Mouse (Mus musculus): ENCODE measurements around the gene Hist1h2bn. TPM values are rescaled to one million over a fixed set of nuclear protein-coding genes. Genes with fewer than 3 reads are reported as not detected.
"Not testable (repeated sequence)": the region's sequence is repeated elsewhere in the genome, so short reads cannot be mapped to it uniquely, and the experiment has no call there.

The Hist1h2bn gene
- total RNA-seq, 2 experiments from 2014 or later: 1.1 TPM; not detected in 1

DNA sequence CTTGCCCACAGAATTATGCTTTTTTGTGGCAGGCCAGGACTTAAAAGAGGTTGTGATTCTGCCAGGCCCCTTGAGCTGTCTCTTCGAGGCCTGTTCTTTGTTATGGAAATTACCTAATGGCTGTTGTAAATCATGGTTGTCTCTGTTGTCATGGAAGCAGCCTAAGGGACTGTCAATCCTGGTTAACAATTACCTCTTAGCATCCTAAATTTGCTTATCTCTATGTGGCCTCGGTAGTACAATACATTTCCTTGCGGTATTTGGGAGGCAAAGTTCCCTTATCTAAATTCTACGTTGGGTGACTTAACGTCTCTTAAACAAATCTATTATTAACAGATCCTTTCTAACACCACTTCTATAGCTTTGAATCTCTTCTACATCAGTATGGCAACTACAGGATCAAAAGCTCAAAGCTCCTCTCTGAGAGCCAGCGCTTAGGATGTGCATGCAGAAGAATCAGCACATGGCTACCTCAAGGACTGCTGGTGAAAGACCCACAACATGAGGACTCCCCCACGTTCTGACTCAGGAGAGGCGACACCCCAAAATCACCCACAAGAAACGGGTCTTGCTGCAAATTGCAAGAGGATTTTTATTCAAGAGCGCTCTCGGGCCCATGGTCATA, 25.9 kb upstream of the Hist1h2bn start:
- DNase-seq (ENCODE audit: low spot score): no peak

DNA sequence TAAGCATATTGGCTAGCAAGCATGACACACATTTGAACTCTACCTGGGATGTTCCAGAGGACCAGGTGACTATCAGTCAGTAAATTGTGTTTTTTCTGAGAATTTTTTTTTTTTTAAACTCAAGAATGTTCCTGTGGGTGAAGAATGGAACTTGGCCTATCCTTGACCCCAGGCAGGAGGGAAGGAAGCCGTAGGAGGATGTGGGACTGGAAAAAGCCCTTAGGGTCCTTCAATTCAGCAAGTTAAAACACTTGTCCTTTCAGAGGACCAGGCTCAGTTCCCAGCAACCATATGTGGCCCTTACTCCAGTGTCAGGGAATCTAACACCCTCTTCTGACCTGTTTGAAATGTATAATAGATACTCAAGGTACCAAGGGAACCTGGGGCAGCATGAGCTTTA, 24.4 kb upstream of the Hist1h2bn start:
- DNase-seq (ENCODE audit: low spot score): no peak

- no peak for DNase-seq (ENCODE audit: low spot score)
Observed at GRCm38 (mm10) chr13:21733466-21733865, 20.5 kb upstream of the Hist1h2bn start.

- DNase-seq (ENCODE audit: low spot score): peak; percentile 74
Observed at GRCm38 (mm10) chr13:21734010-21734905, 19.7 kb upstream of the Hist1h2bn start.

DNA sequence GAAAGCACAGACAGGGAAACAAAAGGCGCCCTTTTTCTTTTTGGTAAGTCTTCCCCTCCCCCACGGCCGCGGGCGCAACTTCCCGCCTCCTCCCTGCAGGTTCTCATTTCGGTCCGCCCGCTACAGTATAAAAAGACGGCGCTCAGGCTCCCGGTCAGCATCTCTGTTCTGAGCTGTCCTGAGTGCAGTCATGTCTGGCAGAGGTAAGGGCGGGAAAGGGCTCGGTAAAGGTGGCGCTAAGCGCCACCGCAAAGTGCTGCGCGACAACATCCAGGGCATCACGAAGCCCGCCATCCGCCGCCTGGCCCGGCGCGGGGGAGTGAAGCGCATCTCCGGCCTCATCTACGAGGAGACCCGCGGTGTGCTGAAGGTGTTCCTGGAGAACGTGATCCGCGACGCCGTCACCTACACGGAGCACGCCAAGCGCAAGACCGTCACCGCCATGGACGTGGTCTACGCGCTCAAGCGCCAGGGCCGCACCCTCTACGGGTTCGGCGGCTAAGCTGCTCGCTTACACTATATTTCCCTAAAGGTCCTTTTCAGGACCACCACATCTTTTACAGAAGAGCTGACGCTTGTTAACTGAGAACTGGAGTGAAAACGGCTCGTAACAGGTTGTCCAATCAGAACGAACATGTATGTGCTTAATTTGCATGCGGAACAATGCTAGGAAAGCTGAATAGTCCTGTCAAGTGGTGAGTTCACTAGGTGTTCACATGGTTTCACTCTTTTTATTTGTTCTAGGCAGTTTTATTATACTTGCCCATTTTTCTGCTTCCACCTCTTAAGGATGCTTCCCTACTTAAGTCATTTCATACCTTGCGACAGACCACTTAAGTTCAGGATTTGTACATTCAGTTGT, 18.8 kb upstream of the Hist1h2bn start, which contains the start of gene Hist1h4j:
Gene Hist1h4j, plus strand, starts transcription at position 159 of the 862 bp plus-strand sequence.
- DNase-seq (ENCODE audit: low spot score): not testable (repeated sequence)

GRCm38 (mm10) chr13:21745006-21745405, 8.9 kb upstream of the Hist1h2bn start:
- DNase-seq (ENCODE audit: low spot score): no peak

DNA sequence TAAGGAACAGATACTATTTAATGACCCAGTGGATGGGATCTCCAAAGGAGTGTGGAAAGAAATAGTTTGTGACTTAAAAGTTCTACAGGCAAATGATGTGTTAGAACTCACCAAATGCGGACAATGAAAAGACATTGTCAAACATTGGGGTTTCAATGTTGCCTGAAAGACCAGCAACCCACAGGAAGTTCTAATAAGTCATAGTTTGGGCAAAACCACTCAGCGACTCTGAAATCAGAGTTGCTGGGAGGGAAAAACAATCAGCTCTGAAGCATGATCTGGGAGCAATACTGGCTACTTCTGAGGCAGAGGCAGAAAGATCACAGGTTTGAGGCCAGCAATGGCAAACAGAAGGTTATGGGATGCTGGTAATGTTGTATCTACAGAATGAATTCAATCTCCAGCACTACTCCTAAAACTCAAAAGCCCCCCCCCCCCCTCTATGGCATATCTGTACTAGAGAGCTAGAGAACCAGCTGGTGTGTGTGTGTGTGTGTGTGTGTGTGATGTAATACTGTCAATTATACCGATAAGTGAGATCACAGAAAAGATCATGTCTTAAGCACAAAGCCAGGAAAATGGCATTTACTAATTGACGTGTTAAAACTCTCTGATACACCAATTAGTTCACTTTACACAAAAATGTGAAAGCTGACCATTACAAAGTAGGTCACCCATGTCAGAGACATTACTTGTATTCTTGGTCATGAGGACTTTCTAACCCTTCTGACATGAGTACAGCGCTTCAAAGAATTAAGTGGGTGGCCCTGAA, 4.3 kb upstream of the Hist1h2bn start:
- no peak for DNase-seq (ENCODE audit: low spot score)

DNA sequence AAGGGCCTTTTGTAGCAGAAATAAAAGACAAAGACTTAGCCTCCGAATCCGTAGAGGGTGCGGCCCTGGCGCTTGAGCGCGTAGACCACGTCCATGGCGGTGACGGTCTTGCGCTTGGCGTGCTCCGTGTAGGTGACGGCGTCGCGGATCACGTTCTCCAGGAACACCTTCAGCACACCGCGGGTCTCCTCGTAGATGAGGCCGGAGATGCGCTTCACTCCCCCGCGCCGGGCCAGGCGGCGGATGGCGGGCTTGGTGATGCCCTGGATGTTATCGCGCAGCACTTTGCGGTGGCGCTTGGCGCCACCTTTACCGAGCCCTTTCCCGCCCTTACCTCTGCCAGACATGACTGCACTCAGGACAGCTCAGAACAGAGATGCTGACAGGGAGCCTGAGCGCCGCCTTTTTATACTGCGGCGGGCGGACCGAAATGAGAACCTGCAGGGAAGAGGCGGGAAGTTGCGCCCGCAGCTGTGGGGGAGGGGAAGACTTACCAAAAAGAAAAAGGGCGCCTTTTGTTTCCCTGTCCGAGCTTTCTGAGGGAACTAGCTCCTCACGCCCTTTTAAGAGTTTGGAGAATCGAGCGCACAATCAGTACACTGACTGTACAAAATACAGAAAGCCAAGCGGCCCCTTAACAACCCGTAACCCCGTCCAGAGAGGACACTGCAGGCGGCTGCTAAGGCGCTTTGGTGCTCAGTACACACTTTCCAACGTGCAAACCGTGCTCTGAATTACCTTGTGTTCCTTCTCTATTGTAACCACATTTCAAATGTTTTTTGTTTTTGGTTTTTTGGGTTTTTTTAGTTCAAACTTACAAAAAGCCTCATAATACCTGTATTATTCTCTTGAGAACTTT, 3.5 kb upstream of the Hist1h2bn start, which contains the start of gene Hist1h4k:
Gene Hist1h4k, minus strand, starts transcription at position 347 of the 859 bp plus-strand sequence.
- DNase-seq (ENCODE audit: low spot score): peak; percentile 48

- DNase-seq (ENCODE audit: low spot score): no peak
Observed at GRCm38 (mm10) chr13:21751417-21751816, 2.5 kb upstream of the Hist1h2bn start.

DNA sequence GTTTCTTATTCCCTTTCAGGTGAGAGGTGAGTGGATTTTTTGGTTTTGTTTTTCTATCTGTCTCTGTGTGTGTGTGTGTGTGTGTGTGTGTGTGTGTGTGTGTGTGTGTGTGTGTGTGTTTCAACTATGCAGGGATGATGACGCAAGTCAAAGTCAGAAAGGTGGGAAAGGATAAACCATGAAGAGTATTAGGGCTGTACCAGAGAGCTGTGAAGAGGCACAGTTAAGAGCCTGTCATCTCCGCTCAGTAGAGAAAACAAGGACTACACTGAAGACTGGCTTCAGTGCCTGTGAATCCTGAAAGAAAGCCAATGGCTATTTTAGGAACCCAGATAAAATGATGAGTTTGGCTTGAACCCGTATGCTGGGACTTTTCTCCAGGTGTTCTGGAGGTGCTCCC, 2.1 kb upstream of the Hist1h2bn start:
- no peak for DNase-seq (ENCODE audit: low spot score)

DNA sequence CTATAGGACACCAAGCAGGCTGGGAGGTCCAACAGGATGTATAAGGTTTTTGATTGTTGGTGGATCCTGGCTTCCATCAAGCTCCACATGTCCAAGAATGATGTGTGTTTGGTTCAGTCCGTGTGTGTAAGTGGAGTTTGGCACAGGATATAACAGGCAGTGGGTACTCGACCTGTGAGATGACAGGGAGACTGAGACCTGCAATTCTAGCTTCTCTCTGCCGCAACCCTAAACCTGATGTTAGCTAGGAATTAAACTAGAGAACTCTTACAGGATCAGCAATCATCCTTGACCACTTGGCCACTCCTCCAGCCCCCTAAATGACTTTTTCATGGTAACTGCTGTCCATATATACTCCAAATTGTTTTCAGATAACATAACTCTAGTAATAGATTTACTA, 1.6 kb upstream of the Hist1h2bn start:
- no peak for DNase-seq (ENCODE audit: low spot score)

GRCm38 (mm10) chr13:21753051-21753523, 836 bp upstream of the Hist1h2bn start:
- DNase-seq (ENCODE audit: low spot score): no peak

GRCm38 (mm10) chr13:21754294-21755001, 525 bp downstream of the Hist1h2bn start:
- not testable (repeated sequence) for DNase-seq (ENCODE audit: low spot score)

DNA sequence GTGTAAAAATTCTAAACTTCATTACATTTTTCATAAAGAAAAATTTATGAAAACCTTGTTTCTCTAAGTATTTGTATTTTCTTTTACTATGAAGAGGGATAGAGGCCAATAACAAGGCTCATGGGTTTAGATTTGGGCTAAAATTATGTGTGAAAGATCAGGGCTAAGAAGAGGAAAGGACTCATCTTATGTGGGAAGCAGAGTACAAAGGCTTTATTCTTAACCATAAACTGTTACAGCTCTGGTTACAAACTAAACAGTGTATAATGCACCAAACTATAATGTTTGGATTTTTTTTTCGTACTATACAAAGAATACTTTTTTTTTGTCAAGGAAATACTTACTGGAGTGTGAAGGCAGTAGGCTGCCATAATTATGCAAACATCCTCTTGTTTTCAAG, 1.8 kb downstream of the Hist1h2bn start:
- DNase-seq (ENCODE audit: low spot score): no peak

- DNase-seq (ENCODE audit: low spot score): peak; percentile 58
Observed at GRCm38 (mm10) chr13:21778814-21779766, 25.2 kb downstream of the Hist1h2bn start.

DNA sequence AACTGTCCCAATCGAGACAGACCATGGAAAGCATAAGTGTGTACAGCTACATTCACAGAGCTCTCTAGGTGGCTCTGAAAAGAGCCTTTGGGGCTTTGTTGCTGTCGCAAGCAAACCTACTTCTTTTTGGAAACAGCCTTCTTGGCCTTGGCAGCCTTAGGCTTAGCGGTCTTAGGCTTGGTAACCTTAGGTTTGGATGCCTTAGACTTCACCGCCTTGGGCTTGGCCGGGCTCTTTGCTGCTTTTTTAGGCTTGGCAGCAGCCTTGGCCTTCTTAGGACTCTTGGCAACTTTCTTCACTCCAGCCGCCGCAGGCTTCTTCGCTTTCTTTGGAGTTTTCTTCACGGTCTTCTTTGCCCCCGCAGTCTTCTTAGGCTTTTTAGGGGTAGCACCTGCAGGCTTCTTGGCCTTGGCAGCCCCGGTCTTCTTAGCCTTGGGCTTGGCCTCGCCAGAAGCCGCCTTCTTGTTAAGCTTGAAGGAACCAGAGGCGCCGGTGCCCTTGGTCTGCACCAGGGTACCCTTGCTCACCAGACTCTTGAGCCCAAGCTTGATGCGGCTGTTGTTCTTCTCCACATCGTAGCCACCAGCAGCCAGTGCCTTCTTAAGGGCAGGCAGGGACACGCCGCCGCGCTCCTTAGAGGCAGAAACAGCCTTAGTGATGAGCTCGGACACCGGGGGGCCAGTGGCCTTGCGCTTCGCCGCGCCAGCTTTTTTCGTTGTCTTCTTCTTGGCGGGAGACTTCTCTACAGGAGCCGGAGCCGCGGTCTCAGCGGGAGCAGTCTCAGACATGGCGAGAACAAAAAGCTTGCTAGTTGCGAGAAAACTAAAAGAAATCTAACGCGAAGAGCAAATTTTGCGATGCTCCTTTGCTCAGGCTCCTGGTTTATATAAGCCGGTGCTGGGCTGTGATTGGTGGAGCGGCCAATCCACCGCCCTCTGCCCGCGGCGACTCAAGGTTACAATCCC, 26.1 kb downstream of the Hist1h2bn start, which contains the start of gene Hist1h1b:
Gene Hist1h1b, minus strand, starts transcription at position 859 of the 965 bp plus-strand sequence.
- peak; percentile 9 for DNase-seq (ENCODE audit: low spot score)

Data from gastrocnemius, adult 18-20 months (tissue).